In the genomic region with DNA sequence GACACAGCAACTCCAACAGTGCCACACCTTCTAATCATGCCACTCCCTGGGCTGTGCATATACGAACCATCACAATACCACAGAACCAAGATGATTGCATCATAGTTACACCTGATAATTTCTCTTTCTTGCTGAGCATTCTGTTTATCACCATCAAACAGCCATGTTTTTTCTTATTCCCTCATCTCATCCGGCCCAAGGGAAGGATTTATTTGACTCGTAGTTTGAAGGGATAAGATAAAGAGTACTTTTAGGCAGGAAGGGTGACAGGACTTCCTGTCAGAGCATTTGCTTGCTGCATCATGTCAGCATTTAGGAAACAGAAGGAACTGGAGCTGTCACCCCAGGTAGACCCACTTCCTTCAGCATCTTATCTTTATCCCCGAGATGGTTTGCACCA, we compare ENCODE assay signal across 22 mouse cellular contexts.
"Had no signal": no experiment of that assay in that cellular context is flagged by ENCODE, and none has a peak within 500 bp of the region (broad histone marks: within the 10 kb centered on the region; RNA-seq: fewer than 3 reads in every experiment).

No protein-coding gene starts in this region.

- H3K9me3 ChIP-seq: lung, embryonic 15.5 days; megakaryocyte, embryonic 14.5 days; midbrain, embryonic 10.5 days; midbrain, embryonic 12.5 days; neural tube, embryonic 13.5 days; neural tube, embryonic 15.5 days; stomach, embryonic 15.5 days had no signal

- ATAC-seq: lung, postnatal 0 days; midbrain, embryonic 16.5 days had no signal

- H3K27me3 ChIP-seq: lung, embryonic 15.5 days; megakaryocyte, embryonic 14.5 days; midbrain, embryonic 12.5 days; neural tube, embryonic 13.5 days; neural tube, embryonic 15.5 days; stomach, embryonic 15.5 days had no signal

- DNase-seq: lung, adult 2 months; lung, postnatal 14 days; lung, postnatal 36 days; midbrain, embryonic 14.5 days; retina, postnatal 1 day; right cerebral cortex, postnatal 14 days; thymus, adult 2 months; thymus, postnatal 25 days; thymus, postnatal 4 days had no signal

- H3K27ac ChIP-seq: liver, embryonic 14.5 days; lung, embryonic 15.5 days; macrophage; midbrain, embryonic 10.5 days; midbrain, embryonic 12.5 days; neural tube, embryonic 13.5 days; neural tube, embryonic 15.5 days; stomach, embryonic 15.5 days; stomach, postnatal 0 days had no signal

- H3K9ac ChIP-seq: liver, embryonic 14.5 days; lung, embryonic 15.5 days; midbrain, embryonic 12.5 days; neural tube, embryonic 13.5 days; neural tube, embryonic 15.5 days; stomach, embryonic 15.5 days had no signal

- H3K4me3 ChIP-seq: lung, embryonic 15.5 days; megakaryocyte, embryonic 14.5 days; midbrain, embryonic 10.5 days; midbrain, embryonic 12.5 days; myocyte; neural tube, embryonic 13.5 days; neural tube, embryonic 15.5 days; stomach, embryonic 15.5 days had no signal

- H3K4me1 ChIP-seq: lung, embryonic 15.5 days; midbrain, embryonic 10.5 days; midbrain, embryonic 12.5 days; neural tube, embryonic 13.5 days; neural tube, embryonic 15.5 days; stomach, embryonic 15.5 days had no signal

- H3K4me2 ChIP-seq: lung, embryonic 15.5 days; midbrain, embryonic 12.5 days; neural tube, embryonic 13.5 days; neural tube, embryonic 15.5 days; stomach, embryonic 15.5 days had no signal
